Comparison of ENCODE assay signal across 8 mouse cellular contexts in the genomic region with DNA sequence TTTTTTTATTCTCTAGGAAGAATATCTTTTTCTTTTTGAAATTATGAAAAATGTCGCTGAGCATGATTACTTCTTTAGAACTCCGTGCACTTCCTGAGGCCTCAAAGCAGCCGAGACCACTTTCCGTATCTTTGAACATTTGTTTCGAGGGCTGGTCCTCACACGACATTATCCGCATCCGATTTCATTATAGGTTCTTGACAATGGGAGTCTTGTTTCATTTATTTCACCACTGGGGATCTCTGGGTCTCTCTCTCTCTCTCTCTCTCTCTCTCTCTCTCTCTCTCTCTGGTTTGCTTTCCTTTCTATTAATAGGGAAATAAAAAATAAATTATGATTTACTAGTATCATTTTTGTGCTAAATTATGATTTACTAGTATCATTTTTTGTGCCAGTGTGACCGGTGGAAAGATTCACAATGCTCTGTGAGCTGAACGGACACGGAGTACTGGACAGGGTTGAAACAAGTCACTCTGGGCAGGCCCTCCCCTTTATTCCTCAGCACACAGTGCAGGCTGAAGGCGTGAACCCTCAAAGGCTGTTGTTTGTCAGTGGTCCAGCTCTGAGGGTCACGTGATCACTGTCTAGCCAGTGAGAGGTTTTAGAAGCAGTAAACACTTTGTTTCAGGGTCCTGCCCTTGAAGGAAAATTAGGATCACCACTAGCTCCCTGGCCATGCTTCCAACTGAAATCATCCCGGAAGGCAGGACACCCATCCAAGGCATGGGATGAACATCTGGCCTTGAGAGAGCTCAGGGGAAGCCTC.
A peak's percentile ranks its signal among the peaks of the same experiment; 100 is the strongest.
DNase-seq lines count a peak whose midpoint lies in the region; ATAC-seq and TF ChIP-seq lines count a peak whose summit lies in the region.

No protein-coding gene starts in this region.

- TF ChIP-seq CTCF in intestine, postnatal 0 days (IDR thresholded peaks at IDR 0.05; ENCODE audit: low read depth) = no peak

- no peak overlapping the region for H3K4me2 ChIP-seq in intestine, embryonic 15.5 days (replicated peaks)
- no peak overlapping the region for H3K4me2 ChIP-seq in intestine, postnatal 0 days (replicated peaks; ENCODE audit: low read depth)
- peak overlapping the region; percentile 22 for H3K4me2 ChIP-seq in hindbrain, embryonic 14.5 days (replicated peaks)
- peak overlapping the region; percentile 24; the same call in 1 of the 2 replicates for H3K4me2 ChIP-seq in midbrain, embryonic 16.5 days (ENCODE audit: low read length)

- no peak overlapping the region for H3K4me3 ChIP-seq in intestine, embryonic 15.5 days (replicated peaks)
- H3K4me3 ChIP-seq in intestine, postnatal 0 days (ENCODE audit: low read depth, low read length) = no peak overlapping the region
- no peak overlapping the region for H3K4me3 ChIP-seq in embryonic facial prominence, embryonic 10.5 days
- no peak overlapping the region for H3K4me3 ChIP-seq in hindbrain, embryonic 14.5 days (replicated peaks; ENCODE audit: low read length)
- no peak overlapping the region for H3K4me3 ChIP-seq in midbrain, embryonic 16.5 days (ENCODE audit: low read depth, low read length)

- H3K27ac ChIP-seq in intestine, embryonic 15.5 days = no peak overlapping the region
- H3K27ac ChIP-seq in intestine, postnatal 0 days (ENCODE audit: low read depth, low read length) = no peak overlapping the region
- H3K27ac ChIP-seq in embryonic facial prominence, embryonic 10.5 days (replicated peaks) = peak overlapping the region; percentile 48
- no peak overlapping the region for H3K27ac ChIP-seq in hindbrain, embryonic 14.5 days
- H3K27ac ChIP-seq in midbrain, embryonic 16.5 days (ENCODE audit: low read length) = no peak overlapping the region

- no peak overlapping the region for H3K9ac ChIP-seq in intestine, embryonic 15.5 days
- no peak overlapping the region for H3K9ac ChIP-seq in intestine, postnatal 0 days (ENCODE audit: low read depth, low read length)
- no peak overlapping the region for H3K9ac ChIP-seq in hindbrain, embryonic 14.5 days
- no peak overlapping the region for H3K9ac ChIP-seq in midbrain, embryonic 16.5 days (ENCODE audit: low read depth, low read length)

- no peaks in the 10 kb centered on the region for H3K9me3 ChIP-seq in intestine, embryonic 15.5 days
- H3K9me3 ChIP-seq in intestine, postnatal 0 days (ENCODE audit: control insufficient read depth) = no peaks in the 10 kb centered on the region
- no peaks in the 10 kb centered on the region for H3K9me3 ChIP-seq in embryonic facial prominence, embryonic 10.5 days
- H3K9me3 ChIP-seq in hindbrain, embryonic 14.5 days (ENCODE audit: control insufficient read depth, low read length) = no peaks in the 10 kb centered on the region
- H3K9me3 ChIP-seq in midbrain, embryonic 16.5 days (replicated peaks; ENCODE audit: control insufficient read depth, low read length, poor library complexity, severe bottlenecking) = no peaks in the 10 kb centered on the region

- ATAC-seq in intestine, embryonic 15.5 days = peak; percentile 34; the same call in 1 of the 2 replicates
- no peak for ATAC-seq in intestine, postnatal 0 days
- ATAC-seq in hindbrain, embryonic 14.5 days (ENCODE audit: low FRiP score) = peak; percentile 58; the same call in 1 of the 2 replicates
- no peak for ATAC-seq in midbrain, embryonic 16.5 days

- no peaks in the 10 kb centered on the region for H3K27me3 ChIP-seq in intestine, embryonic 15.5 days (replicated peaks)
- no peaks in the 10 kb centered on the region for H3K27me3 ChIP-seq in intestine, postnatal 0 days (replicated peaks; ENCODE audit: control insufficient read depth, insufficient read depth, low read length)
- no peaks in the 10 kb centered on the region for H3K27me3 ChIP-seq in embryonic facial prominence, embryonic 10.5 days (replicated peaks; ENCODE audit: low read depth, poor library complexity, severe bottlenecking)
- H3K27me3 ChIP-seq in hindbrain, embryonic 14.5 days (ENCODE audit: control insufficient read depth, insufficient read depth, low read length) = no peaks in the 10 kb centered on the region
- H3K27me3 ChIP-seq in midbrain, embryonic 16.5 days (ENCODE audit: control insufficient read depth, insufficient read depth, low read depth, low read length) = no peaks in the 10 kb centered on the region

- WGBS in intestine, embryonic 15.5 days = 80% methylated on average over 14 of the region's 14 CpGs
- WGBS in intestine, postnatal 0 days = 87% methylated on average over 14 of the region's 14 CpGs
- WGBS in embryonic facial prominence, embryonic 10.5 days = 42% methylated on average over 14 of the region's 14 CpGs
- WGBS in hindbrain, embryonic 14.5 days = 34% methylated on average over 14 of the region's 14 CpGs
- 40% methylated on average over 14 of the region's 14 CpGs for WGBS in midbrain, embryonic 16.5 days

- H3K4me1 ChIP-seq in intestine, embryonic 15.5 days (replicated peaks) = 0 out of 2 replicates have a peak, but pooled peaks cover 3% of the 10 kb centered on the region
- H3K4me1 ChIP-seq in intestine, postnatal 0 days (replicated peaks; ENCODE audit: control insufficient read depth, insufficient read depth, low read length) = no peaks in the 10 kb centered on the region
- peaks cover 28% of the 10 kb centered on the region for H3K4me1 ChIP-seq in embryonic facial prominence, embryonic 10.5 days
- 0 out of 2 replicates have a peak, but pooled peaks cover 3% of the 10 kb centered on the region for H3K4me1 ChIP-seq in hindbrain, embryonic 14.5 days (replicated peaks; ENCODE audit: control insufficient read depth, insufficient read depth, low read length)
- H3K4me1 ChIP-seq in midbrain, embryonic 16.5 days (ENCODE audit: control insufficient read depth, insufficient read depth, low read length) = 0 out of 2 replicates have a peak, but pooled peaks cover 2% of the 10 kb centered on the region

- DNase-seq in embryonic facial prominence, embryonic 10.5 days (ENCODE audit: low spot score) = peak; percentile 41
- no peak for DNase-seq in hindbrain, embryonic 14.5 days (ENCODE audit: low spot score)
- DNase-seq in right cerebral cortex, postnatal 14 days = no peak
- no peak for DNase-seq in right cerebral cortex, postnatal 4 days
- no peak for DNase-seq in right cerebral cortex, postnatal 36 days (ENCODE audit: low spot score in 2 of 2)

- H3K36me3 ChIP-seq in intestine, embryonic 15.5 days = no peaks in the 10 kb centered on the region
- peaks cover 3% of the 10 kb centered on the region; the same call in 1 of the 2 replicates for H3K36me3 ChIP-seq in intestine, postnatal 0 days (ENCODE audit: control insufficient read depth, insufficient read depth)
- H3K36me3 ChIP-seq in embryonic facial prominence, embryonic 10.5 days (replicated peaks) = no peaks in the 10 kb centered on the region
- no peaks in the 10 kb centered on the region for H3K36me3 ChIP-seq in hindbrain, embryonic 14.5 days (replicated peaks; ENCODE audit: control insufficient read depth, insufficient read depth)
- no peaks in the 10 kb centered on the region for H3K36me3 ChIP-seq in midbrain, embryonic 16.5 days (ENCODE audit: control insufficient read depth, insufficient read depth, low read length)

Comparison
In these comparisons a context has a peak if more than half of its experiments do, and no peak if none do; other contexts are left out.
1. ATAC-seq: peak in intestine, embryonic 15.5 days (single experiment) and hindbrain, embryonic 14.5 days (single experiment); none in intestine, postnatal 0 days (single experiment) and midbrain, embryonic 16.5 days (single experiment).
2. H3K4me2 ChIP-seq: peak in hindbrain, embryonic 14.5 days (single experiment) and midbrain, embryonic 16.5 days (single experiment); none in intestine, embryonic 15.5 days (single experiment) and intestine, postnatal 0 days (single experiment).